Mouse (Mus musculus) embryonic fibroblast, embryonic 13.5 days (primary cell): ENCODE data around the gene Irf2bp2. TPM values are rescaled to one million over a fixed set of nuclear protein-coding genes. Genes with fewer than 3 reads are reported as not detected.

Experiments used
- H3K27ac ChIP-seq: 2 replicates; pipeline ENCODE4 v1.5.1; 2012; ENCODE audit warnings: low read length, control low read depth, inconsistent platforms; ENCODE audit not compliant: insufficient read depth
- H3K4me1 ChIP-seq: 2 replicates; pipeline ENCODE4 v1.6.1; 2011; ENCODE audit warnings: low read length; ENCODE audit not compliant: control insufficient read depth, insufficient read depth
- H3K4me3 ChIP-seq: 2 replicates; pipeline ENCODE4 v1.5.1; 2011; ENCODE audit warnings: mild to moderate bottlenecking, control low read depth, low read length; ENCODE audit not compliant: insufficient read depth
- CTCF ChIP-seq: IDR thresholded peaks from 2 replicates; pipeline ENCODE4 v1.5.1; 2011; ENCODE audit warnings: mild to moderate bottlenecking, control low read depth, low read length, moderate library complexity, borderline replicate concordance; ENCODE audit not compliant: insufficient read depth
- POLR2A ChIP-seq: IDR thresholded peaks from 2 replicates; pipeline ENCODE4 v1.6.1; 2011; ENCODE audit warnings: low read depth, mild to moderate bottlenecking, control low read depth, low read length, moderate library complexity
- polyA plus RNA-seq: library from polyadenylated mRNA; stranded (reverse); fragments of >200 nt; gene quantifications from 2 replicates; pipeline ENCODE4 v1.2.4, GENCODE M21; 2011; ENCODE audit warnings: low read depth; ENCODE audit not compliant: missing spikeins, insufficient read length

Gene Irf2bp2
- 58.6 and 74.8 TPM in 2 replicates for polyA plus RNA-seq

DNA sequence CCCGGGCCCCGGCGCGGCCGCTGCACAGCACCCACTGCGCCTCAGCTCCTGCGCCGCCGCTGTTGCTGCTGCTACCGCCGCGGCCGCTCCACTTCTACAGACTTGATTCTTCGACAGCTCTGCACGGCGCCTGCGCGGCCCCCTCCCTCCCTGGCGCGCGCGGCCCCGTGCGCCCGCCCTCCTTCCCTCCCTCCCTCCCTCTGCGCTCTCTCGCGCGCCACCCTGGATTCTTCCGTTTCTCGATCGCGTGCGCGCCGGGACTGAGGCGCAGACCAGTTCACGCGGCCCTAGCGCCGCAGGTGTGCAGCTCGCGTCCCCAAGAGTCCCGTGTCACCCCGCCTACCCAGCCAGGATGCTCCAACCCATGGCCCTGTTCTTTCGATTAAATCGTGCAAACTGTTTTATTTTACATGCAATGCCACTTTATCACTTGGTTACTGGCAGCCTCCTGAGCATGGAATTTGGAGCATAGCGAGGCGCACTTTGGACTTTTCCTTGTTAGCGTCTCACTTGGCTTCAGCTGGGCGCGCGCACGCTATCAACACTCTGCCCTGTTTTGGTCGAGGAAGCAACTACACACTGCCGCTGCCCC, at the start of gene Irf2bp2:
Gene Irf2bp2 (minus strand): TSS at position 98 of the 592 bp plus-strand sequence.
- Histone ChIP-seq H3K27ac (peak within 1 kb of the TSS; percentile 99), H3K4me3 (peak within 1 kb of the TSS; percentile 89), H3K4me1 (peaks cover 6% of the 10 kb centered on the region)
- peak; percentile 76; the same call in 1 of the 2 replicates for TF ChIP-seq POLR2A
- TF ChIP-seq CTCF: no peak

DNA sequence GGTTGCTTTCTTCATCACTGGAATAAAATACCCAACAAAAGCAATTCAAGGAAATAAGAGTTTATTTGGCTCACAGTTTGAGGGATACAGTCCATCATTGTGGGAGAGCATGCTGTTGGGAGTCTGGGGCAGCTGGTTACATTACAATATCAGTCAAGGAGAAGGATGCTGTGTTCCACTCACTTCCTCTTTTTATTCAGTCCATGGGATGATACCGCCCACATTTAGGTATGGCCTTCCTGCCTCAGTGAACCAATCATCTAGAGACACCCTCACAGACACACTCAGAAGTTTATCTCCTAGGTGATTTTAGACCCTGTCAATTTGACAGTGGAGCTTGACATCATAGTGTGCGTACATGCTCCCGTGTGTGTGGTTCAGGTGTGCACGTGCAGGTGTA, 48.9 kb upstream of the Irf2bp2 start:
- TF ChIP-seq POLR2A (no peak), CTCF (no peak)
- Histone ChIP-seq H3K27ac (no peak overlapping the region), H3K4me3 (no peak overlapping the region), H3K4me1 (peaks cover 5% of the 10 kb centered on the region; the same call in 1 of the 2 replicates)

DNA sequence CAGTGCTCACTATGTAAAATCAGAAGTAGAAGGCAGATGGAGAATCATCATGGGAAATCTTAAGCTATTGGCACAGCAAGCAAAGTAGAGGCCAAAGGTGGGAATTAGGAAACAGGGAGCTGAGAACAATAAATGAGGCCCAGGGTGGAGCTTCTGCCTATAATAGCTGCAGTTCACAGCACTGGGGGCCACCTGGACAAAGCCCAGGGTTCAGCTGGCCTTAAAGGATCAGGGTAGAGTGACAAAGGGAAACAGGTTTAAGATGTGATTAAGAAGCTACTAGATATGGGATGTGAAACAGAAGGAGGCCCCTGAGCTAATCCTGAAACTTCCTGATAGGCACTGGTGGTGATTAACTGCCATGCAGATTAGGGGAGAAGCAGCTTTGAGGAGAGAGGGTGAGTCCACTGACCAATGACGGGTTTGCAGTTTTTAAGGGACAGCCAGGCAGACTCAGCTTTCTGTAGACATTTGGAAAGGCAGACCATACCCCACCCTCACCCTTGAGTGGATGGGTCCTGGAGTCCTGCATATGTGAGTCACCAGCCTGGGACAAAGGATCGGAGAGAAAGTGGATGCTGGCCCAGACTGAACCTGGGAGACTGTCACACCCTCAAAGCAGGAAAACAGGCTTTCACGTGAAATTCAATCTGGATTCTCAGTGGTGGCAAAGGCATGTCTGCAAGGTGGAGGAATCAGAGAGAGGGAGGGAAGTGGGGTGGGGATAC, 47.9 kb upstream of the Irf2bp2 start:
- Histone ChIP-seq H3K4me1 (peaks cover 5% of the 10 kb centered on the region; the same call in 1 of the 2 replicates), H3K4me3 (no peak overlapping the region), H3K27ac (no peak overlapping the region)
- TF ChIP-seq POLR2A (no peak), CTCF (no peak)

DNA sequence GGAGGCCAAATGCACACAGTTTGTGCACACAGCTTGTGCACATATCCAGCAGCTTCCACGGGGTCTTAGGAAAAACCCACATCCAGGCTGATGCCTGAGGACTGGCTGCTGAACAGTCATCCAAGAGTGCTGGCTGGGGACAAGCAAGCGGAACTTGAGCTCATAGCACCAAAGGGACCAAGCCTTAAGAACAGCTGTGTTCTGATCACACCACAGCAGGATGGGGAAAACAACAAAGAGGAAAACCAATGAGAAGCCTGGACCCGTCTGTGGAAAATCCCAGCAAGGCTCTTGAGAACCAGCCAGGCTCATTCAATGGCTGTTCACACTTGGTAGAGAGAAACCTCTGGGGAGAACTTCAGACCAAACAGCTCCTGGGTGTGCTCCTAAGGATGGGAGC, 45.4 kb upstream of the Irf2bp2 start:
- no peak overlapping the region for H3K27ac ChIP-seq
- TF ChIP-seq CTCF (no peak), POLR2A (no peak)
- H3K4me1 ChIP-seq: peaks cover 2% of the 10 kb centered on the region; the same call in 1 of the 2 replicates
- no peak overlapping the region for H3K4me3 ChIP-seq

DNA sequence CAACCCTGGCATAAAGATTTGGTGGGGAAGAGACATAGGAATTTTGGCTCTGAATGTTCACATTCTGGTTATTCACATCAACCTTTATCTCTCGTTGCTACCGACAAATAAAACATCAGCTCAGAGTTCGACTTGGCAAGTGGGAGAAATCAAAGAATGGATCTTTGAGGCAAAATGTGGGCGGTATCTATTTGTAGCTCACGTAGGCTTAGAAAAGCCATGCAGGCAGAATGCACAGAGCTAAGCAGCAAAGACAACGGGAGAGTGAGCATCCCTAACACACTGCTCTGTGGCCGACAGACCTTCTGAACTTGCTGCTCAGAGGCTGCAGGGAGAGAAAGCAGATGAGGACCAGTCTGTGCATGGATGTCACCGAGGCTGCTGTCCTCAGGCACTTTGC, 44.2 kb upstream of the Irf2bp2 start:
- H3K4me1 ChIP-seq: peaks cover 2% of the 10 kb centered on the region; the same call in 1 of the 2 replicates
- TF ChIP-seq CTCF (no peak), POLR2A (no peak)

DNA sequence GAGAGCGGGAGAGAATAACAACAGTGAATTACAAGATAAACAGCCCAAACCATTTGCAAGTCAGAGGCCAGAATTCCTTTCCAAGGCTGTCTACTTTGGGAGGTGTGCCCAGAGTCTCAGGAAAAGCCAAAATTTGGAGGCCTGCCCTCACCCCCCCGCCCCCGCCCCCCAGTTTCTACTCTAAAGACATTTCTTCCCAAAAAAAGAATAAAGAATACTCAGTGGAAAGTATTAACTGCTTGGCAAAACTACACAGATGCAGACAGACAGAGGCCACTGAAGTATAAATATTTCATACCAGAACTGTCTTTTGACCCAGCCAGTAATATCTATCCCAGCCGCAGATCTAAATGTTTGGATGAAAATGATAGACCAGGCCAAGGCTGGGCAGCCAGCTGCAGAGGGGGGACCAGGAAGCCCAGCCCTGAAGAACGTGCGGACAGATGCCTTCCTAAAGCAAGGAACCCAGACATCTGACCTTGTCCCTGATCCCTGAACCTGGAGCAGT, 40.8 kb upstream of the Irf2bp2 start:
- H3K27ac ChIP-seq: peak overlapping the region; percentile 98

More for the DNA sequence above, 44.2 kb upstream of the Irf2bp2 start:
- no peak overlapping the region for H3K4me3 ChIP-seq
- H3K27ac ChIP-seq: no peak overlapping the region

DNA sequence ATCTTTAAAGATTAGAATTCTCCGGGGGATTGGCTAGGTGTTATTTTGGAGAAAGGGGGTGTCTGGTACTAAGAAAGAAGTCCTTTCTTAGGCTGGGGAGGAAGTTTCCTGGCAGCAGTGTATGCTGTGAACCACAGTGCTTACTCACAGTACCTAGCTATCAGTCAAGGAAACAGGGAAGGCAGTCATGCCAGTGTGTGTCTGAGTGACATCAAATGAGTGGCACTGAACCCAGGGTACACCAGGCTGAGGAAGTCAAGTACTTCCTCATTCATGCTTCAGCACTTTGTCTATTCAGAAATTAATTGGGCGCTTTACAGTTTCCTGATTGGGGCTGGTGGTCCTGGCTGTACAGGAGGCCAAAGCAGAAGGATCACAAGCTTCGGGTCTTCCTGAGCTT, 34.8 kb upstream of the Irf2bp2 start:
- no peak overlapping the region for H3K4me3 ChIP-seq
- no peak for TF ChIP-seq POLR2A
- no peak for TF ChIP-seq CTCF
- no peak overlapping the region for H3K27ac ChIP-seq
- H3K4me1 ChIP-seq: no peaks in the 10 kb centered on the region

More for the DNA sequence above, 40.8 kb upstream of the Irf2bp2 start:
- Histone ChIP-seq H3K4me3 (no peak overlapping the region), H3K4me1 (peaks cover 2% of the 10 kb centered on the region; the same call in 1 of the 2 replicates)
- TF ChIP-seq POLR2A (no peak), CTCF (no peak)

DNA sequence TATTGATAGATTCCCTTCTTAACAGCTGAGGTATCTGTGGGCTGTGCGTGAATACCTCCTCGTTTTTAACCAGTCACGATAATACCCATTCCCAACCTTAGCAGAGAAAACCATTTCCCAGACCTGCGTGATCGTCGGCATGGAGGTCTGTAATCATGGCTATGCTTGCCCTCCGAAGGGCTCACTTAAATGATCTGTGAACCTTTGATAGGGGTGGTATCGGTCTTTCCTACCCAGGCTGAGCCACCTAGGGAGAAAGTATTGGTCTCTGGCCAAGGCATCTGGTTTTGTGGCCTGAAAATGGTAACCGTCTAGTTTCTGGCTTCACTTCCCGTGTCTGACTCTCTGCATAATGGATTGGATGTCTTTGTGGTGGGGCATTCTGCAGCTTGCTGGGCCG, 32.6 kb upstream of the Irf2bp2 start:
- TF ChIP-seq CTCF: no peak
- TF ChIP-seq POLR2A: no peak
- H3K4me3 ChIP-seq: no peak overlapping the region
- H3K4me1 ChIP-seq: no peaks in the 10 kb centered on the region
- no peak overlapping the region for H3K27ac ChIP-seq

DNA sequence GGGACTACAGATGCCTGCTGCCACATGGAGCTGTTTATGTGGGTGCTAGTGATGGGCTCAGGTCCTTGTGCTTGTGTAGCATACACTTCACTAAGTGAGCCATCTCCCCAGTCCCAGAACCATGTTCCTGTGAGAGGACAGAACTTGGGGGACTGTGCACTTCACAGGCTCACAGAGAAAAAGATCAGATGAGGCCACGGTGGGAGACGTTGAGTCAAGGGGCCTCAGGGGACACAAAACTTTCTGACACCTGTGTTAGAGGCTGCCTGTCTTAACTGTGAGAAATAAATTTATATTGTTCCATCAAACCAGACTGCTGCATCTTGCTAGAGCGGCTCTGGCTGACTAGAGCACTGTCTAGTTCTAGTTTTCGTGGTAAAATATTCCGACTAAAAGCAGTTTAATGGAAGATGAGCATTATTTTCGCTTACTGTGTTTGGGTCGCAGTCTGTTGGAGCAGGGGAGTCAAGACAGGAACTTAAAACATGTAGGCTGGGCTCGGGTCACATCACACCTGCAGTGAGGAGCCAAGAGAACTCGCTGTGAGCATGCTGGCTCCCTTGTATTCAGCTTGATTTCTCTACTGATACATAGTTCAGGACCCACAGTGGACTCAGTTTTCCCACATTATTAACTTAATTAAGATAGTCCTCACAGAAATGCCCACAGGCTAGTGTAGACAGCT, 28.5 kb upstream of the Irf2bp2 start:
- H3K4me3 ChIP-seq: no peak overlapping the region
- TF ChIP-seq CTCF (no peak), POLR2A (no peak)
- no peak overlapping the region for H3K27ac ChIP-seq
- H3K4me1 ChIP-seq: 0 out of 2 replicates have a peak, but pooled peaks cover 2% of the 10 kb centered on the region
